Mouse (Mus musculus): ENCODE results near the gene Plekhg5.

The Plekhg5 gene

GRCm38 (mm10) chr4:152146033-152146827 lies 73.9 kb downstream of the Plekhg5 start:
- no peak for DNase-seq (ENCODE audit: extremely low spot score)

DNA sequence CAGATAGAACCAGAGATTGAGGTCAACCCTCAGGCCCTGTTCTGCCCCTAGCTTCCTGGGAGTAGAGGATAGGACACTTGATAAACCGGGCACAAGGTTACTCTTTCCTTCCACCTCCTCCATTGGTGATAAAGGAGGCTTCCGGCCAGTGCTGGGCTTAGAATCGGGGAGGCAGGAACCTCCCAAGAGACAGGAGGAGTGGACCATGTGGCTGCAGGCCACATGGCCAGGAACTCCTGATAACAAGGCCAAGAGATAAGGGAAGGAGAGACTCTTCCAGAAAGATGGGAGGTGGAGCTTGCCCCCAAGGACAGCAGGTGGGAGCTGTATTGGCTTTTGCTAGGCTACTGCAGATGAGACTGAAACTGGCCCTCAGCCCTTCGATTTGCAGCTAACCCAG lies 78.2 kb downstream of the Plekhg5 start:
- DNase-seq (ENCODE audit: extremely low spot score) = no peak

GRCm38 (mm10) chr4:152151451-152151965 lies 79.2 kb downstream of the Plekhg5 start:
- DNase-seq (ENCODE audit: extremely low spot score) = no peak

DNA sequence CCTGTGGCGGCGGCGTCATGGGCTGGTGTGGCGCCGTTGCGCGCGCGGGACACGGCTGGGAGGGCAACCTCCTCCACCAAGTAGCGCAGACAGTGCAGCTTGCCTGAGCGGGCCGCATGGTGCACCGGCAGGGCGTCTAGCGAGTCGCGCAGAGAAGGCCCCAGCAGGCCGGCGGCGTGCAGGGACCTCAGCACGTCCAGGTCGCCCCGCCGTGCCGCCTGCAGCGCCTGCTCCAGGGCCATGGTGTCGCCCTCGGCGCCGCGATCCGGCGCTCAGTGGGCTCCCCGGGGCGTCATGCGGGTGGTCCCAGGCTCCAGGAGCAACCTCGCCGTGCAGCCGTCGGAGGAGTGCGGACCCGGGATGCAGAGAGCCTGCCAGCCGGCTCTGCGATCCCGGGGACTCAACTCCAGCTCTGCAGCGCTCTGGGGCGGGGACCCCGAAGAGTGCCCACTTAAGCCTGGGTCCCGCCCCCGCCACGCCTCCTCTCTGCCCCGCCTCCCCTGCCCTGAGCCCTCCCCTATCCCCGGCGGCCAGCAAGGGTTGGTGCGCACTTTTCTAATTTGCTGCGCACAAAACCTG lies 79.8 kb downstream of the Plekhg5 start, which contains the start of gene Espn:
Gene Espn, minus strand, starts transcription at position 406 of the 579 bp plus-strand sequence.
- DNase-seq (ENCODE audit: extremely low spot score) = peak; percentile 82

DNA sequence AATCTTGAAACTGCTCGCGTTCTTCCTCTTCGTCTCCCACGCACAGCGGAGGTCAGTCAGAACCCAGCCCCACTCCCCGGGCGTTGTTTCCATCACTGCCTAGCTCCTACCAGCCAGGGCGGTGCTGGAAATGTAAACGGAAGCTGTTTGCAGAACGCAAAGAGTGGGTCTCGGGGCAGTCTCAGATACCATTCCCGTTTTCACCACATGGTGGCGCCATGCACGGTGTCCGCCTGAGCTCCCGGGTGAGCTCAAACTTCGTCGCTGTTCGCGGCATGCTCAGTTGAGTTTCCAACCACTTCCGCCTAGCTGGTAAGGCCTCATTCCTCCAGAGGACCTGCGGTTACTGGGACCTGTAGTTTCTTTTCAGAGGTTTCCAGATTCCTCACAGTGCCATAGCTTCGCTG lies 81.5 kb downstream of the Plekhg5 start:
- peak; percentile 85 for DNase-seq (ENCODE audit: extremely low spot score)

DNA sequence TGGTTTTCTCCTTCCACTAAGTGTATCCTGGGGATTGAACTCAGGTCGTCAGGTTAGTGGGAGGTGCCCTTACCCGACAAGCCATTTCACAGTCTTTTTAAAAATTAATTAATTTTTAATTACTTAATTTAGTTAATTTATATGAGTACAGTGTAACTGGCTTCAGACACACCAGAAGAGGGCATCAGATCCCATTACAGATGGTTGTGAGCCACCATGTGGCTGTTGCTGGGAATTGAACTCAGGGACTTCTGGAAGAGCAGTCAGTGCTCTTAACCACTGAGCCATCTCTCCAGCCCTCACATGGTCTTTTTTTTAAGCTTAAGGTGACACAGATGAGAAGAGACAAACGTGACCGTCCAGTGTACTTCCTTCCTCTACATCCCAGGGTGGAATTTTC lies 82.7 kb downstream of the Plekhg5 start:
- no peak for DNase-seq (ENCODE audit: extremely low spot score)

- peak; percentile 58 for DNase-seq (ENCODE audit: extremely low spot score)
Measured at GRCm38 (mm10) chr4:152157779-152158584, 85.7 kb downstream of the Plekhg5 start.

- no peak for DNase-seq (ENCODE audit: extremely low spot score)
Measured at GRCm38 (mm10) chr4:152158585-152159284, 86.4 kb downstream of the Plekhg5 start, which contains the start of gene Hes2. Gene Hes2, plus strand, starts transcription at chr4:152158867.

- DNase-seq (ENCODE audit: extremely low spot score) = no peak
Measured at GRCm38 (mm10) chr4:152159285-152159678, 87.0 kb downstream of the Plekhg5 start.

DNA sequence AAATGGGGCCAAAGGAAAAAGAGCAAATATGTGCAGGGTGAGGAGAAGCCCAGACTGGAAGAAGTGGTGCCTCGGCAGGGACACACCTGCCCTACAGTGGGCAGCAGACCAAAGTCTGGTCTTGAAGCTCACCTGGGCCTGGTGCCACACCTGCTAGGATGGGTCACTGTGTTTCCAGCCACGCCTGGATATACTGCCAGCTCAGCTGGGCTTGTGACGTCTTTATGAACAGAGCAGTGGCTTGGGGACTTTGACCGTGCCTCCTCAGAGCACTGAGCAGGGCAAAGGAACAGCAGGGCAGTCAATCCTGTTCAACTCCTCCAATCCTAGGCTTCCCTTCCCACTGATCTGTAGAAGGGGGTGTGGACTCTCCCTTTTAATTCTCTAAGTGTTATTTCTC lies 88.5 kb downstream of the Plekhg5 start:
- no peak for DNase-seq (ENCODE audit: extremely low spot score)

- no peak for DNase-seq (ENCODE audit: extremely low spot score)
Measured at GRCm38 (mm10) chr4:152161601-152162000, 89.3 kb downstream of the Plekhg5 start.

GRCm38 (mm10) chr4:152162748-152163147 lies 90.5 kb downstream of the Plekhg5 start:
- no peak for DNase-seq (ENCODE audit: extremely low spot score)

Data from embryo, embryonic 9.5 days (tissue).